Comparison of ENCODE assay signal across 18 mouse cellular contexts in genomic region chr10:87211046-87211445, GRCm38 (mm10).
DNase-seq lines count a peak whose midpoint lies in the region; ATAC-seq and TF ChIP-seq lines count a peak whose summit lies in the region.
"Had no signal": no experiment of that assay in that cellular context is flagged by ENCODE, and none has a peak within 500 bp of the region (broad histone marks: within the 10 kb centered on the region; RNA-seq: fewer than 3 reads in every experiment).

No protein-coding gene starts in this region.

- peak overlapping the region; percentile 68 for H3K27ac ChIP-seq in layer of hippocampus, adult 2 months
- H3K27ac ChIP-seq: embryonic facial prominence, embryonic 10.5 days; forebrain, embryonic 15.5 days; gastrocnemius, adult 2 months; hindbrain, embryonic 10.5 days; hindbrain, embryonic 14.5 days had no signal

- H3K4me3 ChIP-seq in layer of hippocampus, adult 2 months: no peak overlapping the region
- H3K4me3 ChIP-seq: embryonic facial prominence, embryonic 10.5 days; forebrain, embryonic 15.5 days; gastrocnemius, adult 2 months; heart, embryonic 12.5 days; hindbrain, embryonic 10.5 days had no signal

- peak; percentile 21 to 63 for DNase-seq in left cerebral cortex, postnatal 25 days (ENCODE audit: low spot score in 2 of 2)
- DNase-seq in left cerebral cortex, adult 18-20 months (ENCODE audit: low spot score in 2 of 2): no peak
- peak; percentile 17 to 49 for DNase-seq in layer of hippocampus, adult 2 months (ENCODE audit: low spot score in 2 of 2)
- DNase-seq in layer of hippocampus, postnatal 14 days (ENCODE audit: low spot score in 2 of 2): peak; percentile 19 to 64
- DNase-seq in cerebellum, adult 9-11 months: no peak
- DNase-seq: adrenal gland, postnatal 14 days; cerebellum, adult 18-20 months; cerebellum, postnatal 10 days; gastrocnemius, adult 2 months; gastrocnemius, postnatal 25 days had no signal

- intact Hi-C loops in left cerebral cortex, postnatal 25 days (cut with DNase I): loop anchor here (5.0 kb wide), 1 partner anchor 124 kb away; no protein-coding TSS in a partner anchor

- ATAC-seq in erythroid progenitor cell, adult 5-6 weeks (replicated peaks; ENCODE audit: low FRiP score, poor library complexity, severe bottlenecking): no peak
- ATAC-seq: activated CD4-positive, CD25-positive, alpha-beta regulatory T cell, adult 4 months; forebrain, embryonic 15.5 days; Patski had no signal

- no peak for TF ChIP-seq CTCF in layer of hippocampus, adult 2 months (conservative IDR thresholded peaks at IDR 0.05)

Comparison
In these comparisons a context has a peak if more than half of its experiments do, and no peak if none do; other contexts are left out.
1. DNase-seq: peak in left cerebral cortex, postnatal 25 days (2 of 2), layer of hippocampus, adult 2 months (2 of 2) and layer of hippocampus, postnatal 14 days (2 of 2); none in left cerebral cortex, adult 18-20 months (0 of 2) and cerebellum, adult 9-11 months (single experiment).